Mouse (Mus musculus): Measurements from ENCODE around the gene Eif3b.

DNA sequence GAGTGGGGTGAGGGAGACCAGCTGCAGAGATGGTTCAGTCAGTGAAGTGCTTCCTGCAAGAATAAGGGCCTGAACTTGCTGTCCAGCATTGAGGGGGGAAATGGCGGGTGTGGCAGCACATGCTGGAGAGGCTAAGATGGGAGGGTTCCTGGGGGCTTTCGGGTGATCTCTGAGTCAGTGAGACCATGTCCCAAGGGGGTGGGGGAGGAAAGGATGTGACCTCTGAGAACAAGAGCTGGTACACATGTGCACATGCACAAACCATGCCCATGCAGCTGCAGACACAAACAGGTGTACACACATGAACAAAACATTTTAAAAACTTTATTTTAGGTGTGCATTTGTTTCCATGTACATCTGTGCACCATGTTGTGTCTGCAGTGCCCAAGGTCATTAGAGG is 45.4 kb upstream of the Eif3b start:
- TF ChIP-seq POLR2A (IDR thresholded peaks at IDR 0.05; ENCODE audit: insufficient read length, low read depth) (no peak), MAX (IDR thresholded peaks at IDR 0.05; ENCODE audit: low read depth) (no peak), USF1 (IDR thresholded peaks at IDR 0.05; ENCODE audit: low read depth) (no peak), POLR2AphosphoS2 (IDR thresholded peaks at IDR 0.05; ENCODE audit: insufficient read length, low read depth) (no peak), TCF12 (IDR thresholded peaks at IDR 0.05; ENCODE audit: insufficient read depth, poor library complexity, severe bottlenecking) (no peak), E2F4 (IDR thresholded peaks at IDR 0.05; ENCODE audit: insufficient read depth) (no peak)

All from myocyte (in vitro differentiated cells).